Mouse (Mus musculus) small intestine, adult 2 months (tissue): ENCODE data around the gene Hoxb4.

Source experiments
- CTCF ChIP-seq: fragments of 200-500 bp; IDR thresholded peaks from 2 replicates; pipeline ENCODE4 v1.5.1; 2012; ENCODE audit warnings: low read depth, mild to moderate bottlenecking, control low read depth, inconsistent platforms, low read length, moderate library complexity, mixed read lengths; ENCODE audit not compliant: insufficient replicate concordance, insufficient read length; ENCODE audit errors: extremely low read depth
- POLR2A ChIP-seq: fragments of 200-500 bp; IDR thresholded peaks from 2 replicates; pipeline ENCODE4 v1.6.1; 2012; ENCODE audit warnings: low read depth, mild to moderate bottlenecking, control low read depth, inconsistent platforms, low read length, moderate library complexity

DNA sequence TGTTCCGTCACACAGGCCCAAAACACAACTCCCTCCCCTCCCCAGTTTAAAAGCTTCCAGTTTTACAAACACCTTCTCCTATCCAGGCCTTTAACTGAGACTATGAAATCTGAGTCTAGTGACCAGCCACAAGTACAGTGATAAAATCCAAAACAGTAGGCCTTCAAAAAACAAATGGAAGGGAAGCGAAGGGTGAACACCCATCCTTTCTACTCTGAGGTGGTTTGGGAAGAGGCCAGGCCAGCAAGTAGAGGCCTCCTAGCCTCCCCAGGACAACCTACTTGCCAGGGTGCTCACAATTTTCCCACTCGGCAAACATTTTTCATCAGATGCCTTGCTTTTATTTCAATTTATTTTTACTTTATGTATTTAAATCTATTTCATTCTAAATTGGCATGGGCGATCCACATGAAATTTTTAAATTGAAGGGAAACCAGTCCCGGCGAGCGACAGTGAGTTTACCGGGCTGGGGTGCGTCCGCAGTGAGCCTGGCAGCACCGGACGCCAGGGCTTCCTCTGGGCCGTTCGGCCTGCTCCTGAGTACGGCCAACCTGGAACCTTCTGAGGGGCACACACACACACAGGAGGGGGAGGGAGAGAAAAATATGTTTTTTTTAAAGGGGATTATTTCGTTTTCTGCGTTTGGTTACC is 27.2 kb upstream of the Hoxb4 start:
- TF ChIP-seq CTCF = no peak
- TF ChIP-seq POLR2A = no peak
